Mouse (Mus musculus): ENCODE results near the gene Abcd3. TPM values are rescaled to one million over a fixed set of nuclear protein-coding genes. Genes with fewer than 3 reads are reported as not detected.

Abcd3 gene
- polyA plus RNA-seq, 1 experiment from 2014 or later, result 44.0 TPM

- Histone ChIP-seq H3K36me3 (replicated peaks) (peaks cover 9% of the 10 kb centered on the region), H3K27me3 (replicated peaks; ENCODE audit: low read depth, poor library complexity, severe bottlenecking) (peaks cover 50% of the 10 kb centered on the region), H3K4me1 (peaks cover 29% of the 10 kb centered on the region), H3K9me3 (no peaks in the 10 kb centered on the region), H3K4me3 (peak overlapping the region; percentile 66), H3K27ac (replicated peaks) (no peak overlapping the region)
- DNase-seq (ENCODE audit: low spot score), result no peak
- WGBS, result 37% methylated on average over 12 of the region's 12 CpGs
These were observed 90.5 kb downstream of the Abcd3 start for GRCm38 (mm10) chr3:121724553-121724952.

GRCm38 (mm10) chr3:121723968-121724524 lies 91.1 kb downstream of the Abcd3 start:
- Histone ChIP-seq H3K27me3 (replicated peaks; ENCODE audit: low read depth, poor library complexity, severe bottlenecking) (peaks cover 50% of the 10 kb centered on the region), H3K4me1 (peaks cover 29% of the 10 kb centered on the region), H3K27ac (replicated peaks) (peak overlapping the region; percentile 76), H3K9me3 (no peaks in the 10 kb centered on the region), H3K4me3 (peak overlapping the region; percentile 66), H3K36me3 (replicated peaks) (peaks cover 5% of the 10 kb centered on the region; the same call in 1 of the 2 replicates)
- 7% methylated on average over 20 of the region's 20 CpGs for WGBS
- DNase-seq (ENCODE audit: low spot score), result peak; percentile 38

- DNase-seq (ENCODE audit: low spot score), result peak; percentile 92
- H3K9me3 ChIP-seq, result no peaks in the 10 kb centered on the region
- H3K36me3 ChIP-seq (replicated peaks), result peaks cover 5% of the 10 kb centered on the region; the same call in 1 of the 2 replicates
- WGBS, result under 1% methylated on average over 73 of the region's 73 CpGs
- H3K27me3 ChIP-seq (replicated peaks; ENCODE audit: low read depth, poor library complexity, severe bottlenecking), result peaks cover 50% of the 10 kb centered on the region
- peak within 1 kb of the TSS; percentile 66 for H3K4me3 ChIP-seq
- H3K27ac ChIP-seq (replicated peaks), result peak within 1 kb of the TSS; percentile 76
- H3K4me1 ChIP-seq, result peaks cover 37% of the 10 kb centered on the region
These were observed 91.9 kb downstream of the Abcd3 start, which contains the start of gene F3 for GRCm38 (mm10) chr3:121722971-121723844. Gene F3 (plus strand): TSS chr3:121723537.

- no peaks in the 10 kb centered on the region for H3K36me3 ChIP-seq (replicated peaks)
- H3K4me3 ChIP-seq, result no peak overlapping the region
- no peaks in the 10 kb centered on the region for H3K9me3 ChIP-seq
- WGBS, result 73% methylated on average over 7 of the region's 7 CpGs
- H3K4me1 ChIP-seq, result peaks cover 38% of the 10 kb centered on the region
- H3K27me3 ChIP-seq (replicated peaks; ENCODE audit: low read depth, poor library complexity, severe bottlenecking), result peaks cover 50% of the 10 kb centered on the region
- no peak overlapping the region for H3K27ac ChIP-seq (replicated peaks)
- DNase-seq (ENCODE audit: low spot score), result no peak
These were observed 93.4 kb downstream of the Abcd3 start for GRCm38 (mm10) chr3:121721691-121722070.

GRCm38 (mm10) chr3:121720801-121721690 lies 94.1 kb downstream of the Abcd3 start:
- H3K27ac ChIP-seq (replicated peaks), result no peak overlapping the region
- H3K36me3 ChIP-seq (replicated peaks), result no peaks in the 10 kb centered on the region
- 61% methylated on average over 14 of the region's 14 CpGs for WGBS
- H3K4me1 ChIP-seq, result peaks cover 38% of the 10 kb centered on the region
- H3K4me3 ChIP-seq, result no peak overlapping the region
- H3K9me3 ChIP-seq, result no peaks in the 10 kb centered on the region
- H3K27me3 ChIP-seq (replicated peaks; ENCODE audit: low read depth, poor library complexity, severe bottlenecking), result peaks cover 50% of the 10 kb centered on the region
- DNase-seq (ENCODE audit: low spot score), result no peak

- H3K27ac ChIP-seq (replicated peaks), result no peak overlapping the region
- no peak for DNase-seq (ENCODE audit: low spot score)
- no peak overlapping the region for H3K4me3 ChIP-seq
- WGBS, result 82% methylated on average over 3 of the region's 3 CpGs
- no peaks in the 10 kb centered on the region for H3K9me3 ChIP-seq
- H3K36me3 ChIP-seq (replicated peaks), result no peaks in the 10 kb centered on the region
- peaks cover 38% of the 10 kb centered on the region for H3K4me1 ChIP-seq
- H3K27me3 ChIP-seq (replicated peaks; ENCODE audit: low read depth, poor library complexity, severe bottlenecking), result peaks cover 40% of the 10 kb centered on the region
These were observed 95.4 kb downstream of the Abcd3 start for GRCm38 (mm10) chr3:121719701-121720100.

GRCm38 (mm10) chr3:121718679-121719078 lies 96.4 kb downstream of the Abcd3 start:
- no peak overlapping the region for H3K4me3 ChIP-seq
- 66% methylated on average over 8 of the region's 8 CpGs for WGBS
- H3K36me3 ChIP-seq (replicated peaks), result no peaks in the 10 kb centered on the region
- no peak overlapping the region for H3K27ac ChIP-seq (replicated peaks)
- no peak for DNase-seq (ENCODE audit: low spot score)
- peaks cover 29% of the 10 kb centered on the region for H3K27me3 ChIP-seq (replicated peaks; ENCODE audit: low read depth, poor library complexity, severe bottlenecking)
- no peaks in the 10 kb centered on the region for H3K9me3 ChIP-seq
- peaks cover 31% of the 10 kb centered on the region for H3K4me1 ChIP-seq

GRCm38 (mm10) chr3:121716480-121716879 lies 98.6 kb downstream of the Abcd3 start:
- Histone ChIP-seq H3K36me3 (replicated peaks) (no peaks in the 10 kb centered on the region), H3K4me1 (peaks cover 28% of the 10 kb centered on the region), H3K4me3 (no peak overlapping the region), H3K27me3 (replicated peaks; ENCODE audit: low read depth, poor library complexity, severe bottlenecking) (peaks cover 13% of the 10 kb centered on the region), H3K9me3 (no peaks in the 10 kb centered on the region), H3K27ac (replicated peaks) (no peak overlapping the region)
- 82% methylated on average over 5 of the region's 5 CpGs for WGBS
- DNase-seq (ENCODE audit: low spot score), result no peak

GRCm38 (mm10) chr3:121715741-121716459 lies 99.2 kb downstream of the Abcd3 start:
- H3K9me3 ChIP-seq, result no peaks in the 10 kb centered on the region
- H3K36me3 ChIP-seq (replicated peaks), result no peaks in the 10 kb centered on the region
- H3K27me3 ChIP-seq (replicated peaks; ENCODE audit: low read depth, poor library complexity, severe bottlenecking), result peaks cover 7% of the 10 kb centered on the region
- H3K27ac ChIP-seq (replicated peaks), result no peak overlapping the region
- no peak overlapping the region for H3K4me3 ChIP-seq
- peaks cover 24% of the 10 kb centered on the region for H3K4me1 ChIP-seq
- WGBS, result 88% methylated on average over 6 of the region's 6 CpGs
- DNase-seq (ENCODE audit: low spot score), result no peak

GRCm38 (mm10) chr3:121715336-121715735 lies 99.8 kb downstream of the Abcd3 start:
- H3K9me3 ChIP-seq, result no peaks in the 10 kb centered on the region
- H3K27me3 ChIP-seq (replicated peaks; ENCODE audit: low read depth, poor library complexity, severe bottlenecking), result peaks cover 2% of the 10 kb centered on the region; the same call in 1 of the 2 replicates
- no peak overlapping the region for H3K4me3 ChIP-seq
- DNase-seq (ENCODE audit: low spot score), result no peak
- H3K4me1 ChIP-seq, result peaks cover 24% of the 10 kb centered on the region
- H3K36me3 ChIP-seq (replicated peaks), result no peaks in the 10 kb centered on the region
- H3K27ac ChIP-seq (replicated peaks), result no peak overlapping the region

GRCm38 (mm10) chr3:121714461-121714860 lies 100.6 kb downstream of the Abcd3 start:
- Histone ChIP-seq H3K36me3 (replicated peaks) (no peaks in the 10 kb centered on the region), H3K4me3 (no peak overlapping the region), H3K27me3 (replicated peaks; ENCODE audit: low read depth, poor library complexity, severe bottlenecking) (no peaks in the 10 kb centered on the region), H3K27ac (replicated peaks) (no peak overlapping the region), H3K9me3 (no peaks in the 10 kb centered on the region), H3K4me1 (peaks cover 24% of the 10 kb centered on the region)
- no peak for DNase-seq (ENCODE audit: low spot score)
- 93% methylated on average over 2 of the region's 2 CpGs for WGBS

GRCm38 (mm10) chr3:121713816-121714215 lies 101.3 kb downstream of the Abcd3 start:
- Histone ChIP-seq H3K4me1 (peaks cover 22% of the 10 kb centered on the region), H3K27ac (replicated peaks) (no peak overlapping the region), H3K9me3 (no peaks in the 10 kb centered on the region), H3K27me3 (replicated peaks; ENCODE audit: low read depth, poor library complexity, severe bottlenecking) (no peaks in the 10 kb centered on the region), H3K36me3 (replicated peaks) (no peaks in the 10 kb centered on the region), H3K4me3 (no peak overlapping the region)
- 81% methylated on average over 8 of the region's 8 CpGs for WGBS
- no peak for DNase-seq (ENCODE audit: low spot score)

All from embryonic facial prominence, embryonic 10.5 days (tissue).